Mouse (Mus musculus) midbrain, embryonic 15.5 days (tissue): ENCODE results near the gene Cyp4a32. TPM values are rescaled to one million over a fixed set of nuclear protein-coding genes. Genes with fewer than 3 reads are reported as not detected.
"Not testable (repeated sequence)": the region's sequence is repeated elsewhere in the genome, so short reads cannot be mapped to it uniquely, and the experiment has no call there.

Experiments
- ATAC-seq: fragments of 200-750 bp; cut with Nextera tagmentation; replicated peaks from 2 replicates; pipeline ENCODE4 v1.8.0; 2017; ENCODE audit warnings: moderate TSS enrichment
- H3K27ac ChIP-seq: fragments of 300-500 bp; sonication (generic); 2 replicates; pipeline ENCODE4 v1.5.1; 2015; ENCODE audit warnings: mild to moderate bottlenecking, inconsistent platforms
- H3K27me3 ChIP-seq: fragments of 300-500 bp; sonication (generic); replicated peaks from 2 replicates; pipeline ENCODE4 v1.6.1; 2015; ENCODE audit warnings: inconsistent platforms
- H3K36me3 ChIP-seq: fragments of 300-500 bp; sonication (generic); replicated peaks from 2 replicates; pipeline ENCODE4 v1.6.1; 2015; ENCODE audit warnings: inconsistent platforms
- H3K4me1 ChIP-seq: fragments of 300-500 bp; sonication (generic); 2 replicates; pipeline ENCODE4 v1.6.1; 2015; ENCODE audit warnings: inconsistent platforms
- H3K4me2 ChIP-seq: fragments of 300-500 bp; sonication (generic); 2 replicates; pipeline ENCODE4 v1.6.1; 2015; ENCODE audit warnings: inconsistent platforms, mild to moderate bottlenecking, moderate library complexity
- H3K4me3 ChIP-seq: fragments of 300-500 bp; sonication (generic); 2 replicates; pipeline ENCODE4 v1.5.1; 2015; ENCODE audit warnings: mild to moderate bottlenecking, inconsistent platforms
- H3K9ac ChIP-seq: fragments of 300-500 bp; sonication (generic); 2 replicates; pipeline ENCODE4 v1.6.1; 2015; ENCODE audit warnings: mild to moderate bottlenecking, inconsistent platforms
- H3K9me3 ChIP-seq: fragments of 300-500 bp; sonication (generic); 2 replicates; pipeline ENCODE4 v1.6.1; 2016; ENCODE audit warnings: inconsistent platforms
- WGBS: fragments of 180-500 bp; shearing (Covaris S2); methylation state at CpG from one replicate; pipeline ENCODE4 v1.1.7; 2015; ENCODE audit warnings: mixed read lengths; 5-methylcytosine and 5-hydroxymethylcytosine counted together
- polyA plus RNA-seq: library from polyadenylated mRNA; unstranded; fragments of >200 nt; fragmentation: Nextera tagmentation; extraction: Ambion mirVana; gene quantifications from 2 replicates; pipeline ENCODE4 v1.2.1, GENCODE M21; 2015

Cyp4a32 gene
- polyA plus RNA-seq, 1 experiment from 2014 or later = not detected

GRCm38 (mm10) chr4:115625560-115625959, 24.8 kb downstream of the Cyp4a32 start:
- H3K9ac ChIP-seq, H3K9me3 ChIP-seq, H3K27ac ChIP-seq, H3K36me3 ChIP-seq, ATAC-seq, H3K4me3 ChIP-seq, H3K4me1 ChIP-seq, H3K27me3 ChIP-seq, H3K4me2 ChIP-seq: not testable (repeated sequence)
- 98% methylated on average over 3 of the region's 3 CpGs for WGBS

- no peaks in the 10 kb centered on the region for H3K27me3 ChIP-seq
- H3K27ac ChIP-seq = no peak overlapping the region
- ATAC-seq = no peak
- H3K4me2 ChIP-seq = no peak overlapping the region
- H3K4me1 ChIP-seq = no peaks in the 10 kb centered on the region
- no peak overlapping the region for H3K9ac ChIP-seq
- H3K36me3 ChIP-seq = no peaks in the 10 kb centered on the region
- H3K9me3 ChIP-seq = no peaks in the 10 kb centered on the region
- no peak overlapping the region for H3K4me3 ChIP-seq
- WGBS = 66% methylated on average over 5 of the region's 5 CpGs
Observed at GRCm38 (mm10) chr4:115642967-115643754, 42.4 kb downstream of the Cyp4a32 start.

GRCm38 (mm10) chr4:115645371-115645770, 44.6 kb downstream of the Cyp4a32 start:
- Histone ChIP-seq H3K9me3 (no peaks in the 10 kb centered on the region), H3K4me3 (no peak overlapping the region), H3K27ac (no peak overlapping the region), H3K4me2 (no peak overlapping the region), H3K36me3 (no peaks in the 10 kb centered on the region), H3K9ac (no peak overlapping the region), H3K4me1 (no peaks in the 10 kb centered on the region), H3K27me3 (no peaks in the 10 kb centered on the region)
- no peak for ATAC-seq

- H3K27ac ChIP-seq = no peak within 1 kb of the TSS
- ATAC-seq = no peak
- H3K36me3 ChIP-seq = no peaks in the 10 kb centered on the region
- no peaks in the 10 kb centered on the region for H3K4me1 ChIP-seq
- 89% methylated on average over 9 of the region's 9 CpGs for WGBS
- no peaks in the 10 kb centered on the region for H3K27me3 ChIP-seq
- no peak within 1 kb of the TSS for H3K9ac ChIP-seq
- no peak within 1 kb of the TSS for H3K4me2 ChIP-seq
- no peak within 1 kb of the TSS for H3K4me3 ChIP-seq
- no peaks in the 10 kb centered on the region for H3K9me3 ChIP-seq
Observed at GRCm38 (mm10) chr4:115647580-115647979, 46.8 kb downstream of the Cyp4a32 start, which contains the start of gene Cyp4b1. Cyp4b1 (minus strand) TSS chr4:115647723.

- Histone ChIP-seq H3K27ac (no peak overlapping the region), H3K9me3 (no peaks in the 10 kb centered on the region), H3K4me2 (no peak overlapping the region), H3K27me3 (no peaks in the 10 kb centered on the region), H3K4me1 (no peaks in the 10 kb centered on the region), H3K36me3 (no peaks in the 10 kb centered on the region), H3K4me3 (no peak overlapping the region), H3K9ac (no peak overlapping the region)
- ATAC-seq = no peak
- WGBS = 75% methylated on average over 2 of the region's 2 CpGs
Observed at GRCm38 (mm10) chr4:115648752-115649151, 48.0 kb downstream of the Cyp4a32 start.

- H3K9ac ChIP-seq = no peak overlapping the region
- no peaks in the 10 kb centered on the region for H3K36me3 ChIP-seq
- H3K27ac ChIP-seq = no peak overlapping the region
- H3K4me2 ChIP-seq = no peak overlapping the region
- no peaks in the 10 kb centered on the region for H3K27me3 ChIP-seq
- no peak overlapping the region for H3K4me3 ChIP-seq
- H3K9me3 ChIP-seq = no peaks in the 10 kb centered on the region
- H3K4me1 ChIP-seq = no peaks in the 10 kb centered on the region
- no peak for ATAC-seq
Observed at GRCm38 (mm10) chr4:115649344-115649743, 48.6 kb downstream of the Cyp4a32 start.

- Histone ChIP-seq H3K9me3 (no peaks in the 10 kb centered on the region), H3K4me1 (no peaks in the 10 kb centered on the region), H3K36me3 (no peaks in the 10 kb centered on the region), H3K4me2 (no peak overlapping the region), H3K27ac (no peak overlapping the region), H3K4me3 (no peak overlapping the region), H3K27me3 (no peaks in the 10 kb centered on the region), H3K9ac (no peak overlapping the region)
- WGBS = 91% methylated on average over 5 of the region's 5 CpGs
- no peak for ATAC-seq
Observed at GRCm38 (mm10) chr4:115650866-115651265, 50.1 kb downstream of the Cyp4a32 start.

GRCm38 (mm10) chr4:115655841-115656534, 55.2 kb downstream of the Cyp4a32 start:
- 91% methylated on average over 7 of the region's 7 CpGs for WGBS

GRCm38 (mm10) chr4:115656535-115656922, 55.8 kb downstream of the Cyp4a32 start:
- H3K9me3 ChIP-seq, H3K4me3 ChIP-seq, H3K27me3 ChIP-seq, ATAC-seq, H3K4me1 ChIP-seq, H3K9ac ChIP-seq, H3K36me3 ChIP-seq, H3K27ac ChIP-seq: not testable (repeated sequence)
- 91% methylated on average over 1 of the region's 1 CpGs for WGBS
- H3K4me2 ChIP-seq = peak overlapping the region; percentile 98; the same call in 1 of the 2 replicates

More at GRCm38 (mm10) chr4:115655841-115656534, 55.2 kb downstream of the Cyp4a32 start:
- H3K36me3 ChIP-seq, H3K9me3 ChIP-seq, H3K4me3 ChIP-seq, H3K4me2 ChIP-seq, H3K27me3 ChIP-seq, ATAC-seq, H3K9ac ChIP-seq, H3K27ac ChIP-seq, H3K4me1 ChIP-seq: not testable (repeated sequence)

GRCm38 (mm10) chr4:115657104-115657866, 56.5 kb downstream of the Cyp4a32 start:
- Histone ChIP-seq H3K27me3 (no peaks in the 10 kb centered on the region), H3K4me3 (peak overlapping the region; percentile 61), H3K4me1 (no peaks in the 10 kb centered on the region), H3K9ac (peak overlapping the region; percentile 69), H3K4me2 (peak overlapping the region; percentile 98), H3K27ac (0 out of 2 replicates have a peak overlapping the region, but pooled peaks have one; percentile 50), H3K9me3 (no peaks in the 10 kb centered on the region), H3K36me3 (no peaks in the 10 kb centered on the region)
- peak; percentile 96 for ATAC-seq
- WGBS = 2% methylated on average over 32 of the region's 34 CpGs

GRCm38 (mm10) chr4:115657867-115658249, 57.1 kb downstream of the Cyp4a32 start:
- peak overlapping the region; percentile 61 for H3K4me3 ChIP-seq

GRCm38 (mm10) chr4:115659190-115659589, 58.4 kb downstream of the Cyp4a32 start:
- no peak overlapping the region for H3K9ac ChIP-seq
- no peaks in the 10 kb centered on the region for H3K9me3 ChIP-seq
- H3K36me3 ChIP-seq = no peaks in the 10 kb centered on the region
- no peak for ATAC-seq
- no peak overlapping the region for H3K4me2 ChIP-seq
- no peak overlapping the region for H3K4me3 ChIP-seq
- no peaks in the 10 kb centered on the region for H3K27me3 ChIP-seq
- no peak overlapping the region for H3K27ac ChIP-seq
- H3K4me1 ChIP-seq = no peaks in the 10 kb centered on the region

More at GRCm38 (mm10) chr4:115657867-115658249, 57.1 kb downstream of the Cyp4a32 start:
- H3K4me1 ChIP-seq = no peaks in the 10 kb centered on the region
- H3K4me2 ChIP-seq = peak overlapping the region; percentile 98
- ATAC-seq = peak; percentile 61
- H3K27ac ChIP-seq = no peak overlapping the region
- no peaks in the 10 kb centered on the region for H3K36me3 ChIP-seq
- no peaks in the 10 kb centered on the region for H3K9me3 ChIP-seq
- H3K27me3 ChIP-seq = no peaks in the 10 kb centered on the region
- peak overlapping the region; percentile 69; the same call in 1 of the 2 replicates for H3K9ac ChIP-seq
